Mouse (Mus musculus) ES-E14 (cell line): ENCODE measurements around the gene Orm3. TPM values are rescaled to one million over a fixed set of nuclear protein-coding genes. Genes with fewer than 3 reads are reported as not detected.
"Not testable (repeated sequence)": the region's sequence is repeated elsewhere in the genome, so short reads cannot be mapped to it uniquely, and the experiment has no call there.

Source experiments
- DNase-seq: peaks from one replicate; pipeline ENCODE4 v3.0.0-alpha.2; 2013; ENCODE audit warnings: low read depth, low spot score
- H3K27ac ChIP-seq: 2 replicates; pipeline ENCODE4 v1.5.1; 2012; ENCODE audit warnings: low read depth, mild to moderate bottlenecking, low read length, moderate library complexity, mixed read lengths; ENCODE audit not compliant: poor library complexity, insufficient read depth, severe bottlenecking
- H3K36me3 ChIP-seq: 2 replicates; pipeline ENCODE4 v1.6.1; 2012; ENCODE audit warnings: mild to moderate bottlenecking, low read length, moderate library complexity, mixed read lengths; ENCODE audit not compliant: control insufficient read depth, poor library complexity, insufficient read depth, severe bottlenecking
- H3K4me1 ChIP-seq, 2 experiments: fragments of 150-350 bp in 1 of 2; sonication (generic) in 1 of 2; 2 replicates each; pipeline ENCODE4 v1.6.1; 2012; ENCODE audit warnings: low read length in 2 of 2, mild to moderate bottlenecking in 1 of 2, mixed read lengths in 1 of 2; ENCODE audit not compliant: control insufficient read depth in 2 of 2, insufficient read depth in 2 of 2, poor library complexity in 1 of 2
- H3K4me3 ChIP-seq, 2 experiments: fragments of 150-350 bp in 1 of 2; sonication (generic) in 1 of 2; 2 replicates each; pipeline ENCODE4 v1.5.1; 2012; ENCODE audit warnings: low read length in 2 of 2, low read depth in 1 of 2, mild to moderate bottlenecking in 1 of 2, mixed read lengths in 1 of 2; ENCODE audit not compliant: insufficient read depth in 1 of 2, poor library complexity in 1 of 2, severe bottlenecking in 1 of 2
- H3K9ac ChIP-seq: 2 replicates; pipeline ENCODE4 v1.6.1; 2012; ENCODE audit warnings: low read depth, mild to moderate bottlenecking, low read length, mixed read lengths; ENCODE audit not compliant: poor library complexity, insufficient read depth, severe bottlenecking
- H3K9me3 ChIP-seq: fragments of 150-350 bp; sonication (generic); 2 replicates; pipeline ENCODE4 v1.6.1; 2012; ENCODE audit warnings: low read depth, mild to moderate bottlenecking, low read length; ENCODE audit not compliant: control insufficient read depth, insufficient read depth
- CHD2 ChIP-seq: IDR thresholded peaks from 2 replicates; pipeline ENCODE4 v1.6.1; 2014; ENCODE audit warnings: mild to moderate bottlenecking, low read depth, low read length, inconsistent platforms
- HCFC1 ChIP-seq: IDR thresholded peaks from 2 replicates; pipeline ENCODE4 v1.6.1; 2012; ENCODE audit warnings: low read length, inconsistent platforms, borderline replicate concordance; ENCODE audit not compliant: insufficient read depth
- MAFK ChIP-seq: IDR thresholded peaks from 2 replicates; pipeline ENCODE4 v1.6.1; 2014; ENCODE audit warnings: mild to moderate bottlenecking, low read depth, low read length, inconsistent platforms; ENCODE audit not compliant: insufficient read depth
- ZC3H11A ChIP-seq: IDR thresholded peaks from 2 replicates; pipeline ENCODE4 v1.6.1; 2012; ENCODE audit warnings: low read depth, mild to moderate bottlenecking, inconsistent platforms, low read length, borderline replicate concordance
- ZNF384 ChIP-seq: IDR thresholded peaks from 2 replicates; pipeline ENCODE4 v1.6.1; 2012; ENCODE audit warnings: low read depth, low read length, inconsistent platforms
- in situ Hi-C, 2 experiments: fragments of 600-800 bp; cut with MboI; formaldehyde crosslinking; loops; one replicate each; pipeline ENCODE4 v1.15.1; 2025; ENCODE audit warnings: low sequenced_read_pairs in 2 of 2, inconsistent platforms in 1 of 2; ENCODE audit not compliant: unreplicated experiment in 2 of 2
- total RNA-seq: library from RNA; depleted of rRNA; stranded (reverse); fragments of 300-350 nt; gene quantifications from 2 replicates; pipeline ENCODE4 v1.2.3, GENCODE M21; 2012

The Orm3 gene
- total RNA-seq, 1 experiment: not detected

DNA sequence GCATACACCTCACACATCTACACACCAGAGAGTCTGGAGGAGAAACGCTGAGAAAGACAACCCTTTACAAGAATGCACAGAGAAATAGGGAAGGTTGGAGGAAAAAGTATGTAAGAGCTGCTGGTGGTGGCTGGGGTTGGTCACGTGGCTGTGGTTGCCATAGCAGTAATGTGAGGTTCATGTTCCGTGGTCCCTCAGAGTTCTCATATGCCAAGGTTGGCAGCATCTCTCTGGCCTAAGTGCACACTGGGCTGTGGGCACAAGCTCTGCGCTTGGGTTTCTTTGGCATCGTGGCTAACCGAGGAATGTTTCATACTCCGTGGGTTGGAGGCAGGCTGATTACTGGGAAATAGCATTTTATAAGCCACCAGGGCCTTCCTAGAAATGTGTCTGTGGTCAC lies 44.5 kb upstream of the Orm3 start:
- H3K4me3 ChIP-seq: no peak overlapping the region
- no peaks in the 10 kb centered on the region for H3K9me3 ChIP-seq
- no peaks in the 10 kb centered on the region for H3K4me1 ChIP-seq
- TF ChIP-seq ZNF384 (no peak), MAFK (no peak), HCFC1 (no peak), CHD2 (no peak), ZC3H11A (no peak)
- H3K9ac ChIP-seq: no peak overlapping the region
- no peak overlapping the region for H3K27ac ChIP-seq
- DNase-seq: no peak
- in situ Hi-C loops: loop anchor here in 1 of 2 experiments (10.0 kb wide), 1 partner anchor 147 kb away; no protein-coding TSS in a partner anchor
- no peaks in the 10 kb centered on the region for H3K36me3 ChIP-seq

- H3K36me3 ChIP-seq: no peaks in the 10 kb centered on the region
- H3K27ac ChIP-seq: no peak overlapping the region
- H3K9me3 ChIP-seq: no peaks in the 10 kb centered on the region
- in situ Hi-C loops: loop anchor here in 1 of 2 experiments (10.0 kb wide), 1 partner anchor 149 kb away; no protein-coding TSS in a partner anchor
- no peaks in the 10 kb centered on the region for H3K4me1 ChIP-seq
- no peak for DNase-seq
- no peak overlapping the region for H3K4me3 ChIP-seq
- no peak overlapping the region for H3K9ac ChIP-seq
- TF ChIP-seq ZC3H11A (no peak), CHD2 (no peak), MAFK (no peak), ZNF384 (no peak), HCFC1 (no peak)
Measured at GRCm38 (mm10) chr4:63314063-63314462, 41.9 kb upstream of the Orm3 start.

GRCm38 (mm10) chr4:63316076-63316746 lies 39.8 kb upstream of the Orm3 start:
- in situ Hi-C loops: loop anchor here (5.0 to 10.0 kb wide), 2 partner anchors 151 to 159 kb away; no protein-coding TSS in a partner anchor
- no peaks in the 10 kb centered on the region for H3K9me3 ChIP-seq
- TF ChIP-seq ZNF384 (no peak), CHD2 (no peak), MAFK (0 out of 2 replicates have a peak, but pooled peaks have one; percentile 32)
- H3K4me1 ChIP-seq: no peaks in the 10 kb centered on the region
- H3K36me3 ChIP-seq: no peaks in the 10 kb centered on the region
- no peak for DNase-seq
- no peak overlapping the region for H3K4me3 ChIP-seq
- H3K27ac ChIP-seq: no peak overlapping the region
- H3K9ac ChIP-seq: no peak overlapping the region

DNA sequence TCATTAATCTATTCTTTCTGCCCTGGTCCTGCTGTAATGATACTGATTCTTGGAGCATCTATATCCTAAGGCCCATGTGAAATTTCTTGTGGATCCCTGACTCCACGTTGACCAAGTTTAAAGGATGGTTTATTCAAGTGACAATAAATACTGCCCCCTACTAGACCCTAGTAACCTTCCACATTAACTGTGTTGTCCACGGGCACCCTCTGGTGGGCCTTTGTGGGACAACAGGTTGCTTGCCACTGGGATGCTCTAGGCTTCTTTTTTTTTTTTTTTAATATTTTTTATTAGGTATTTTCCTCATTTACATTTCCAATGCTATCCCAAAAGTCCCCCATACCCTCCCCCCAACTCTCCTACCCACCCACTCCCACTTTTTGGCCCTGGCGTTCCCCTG lies 36.4 kb upstream of the Orm3 start:
- H3K4me3 ChIP-seq, DNase-seq, H3K36me3 ChIP-seq, H3K9ac ChIP-seq, H3K27ac ChIP-seq, H3K9me3 ChIP-seq, H3K4me1 ChIP-seq: not testable (repeated sequence)
- TF ChIP-seq ZNF384 (peak; percentile 66), ZC3H11A (peak; percentile 85)
- in situ Hi-C loops: loop anchor here (5.0 to 10.0 kb wide), 2 partner anchors 155 to 162 kb away; no protein-coding TSS in a partner anchor

GRCm38 (mm10) chr4:63323275-63323815 lies 32.6 kb upstream of the Orm3 start:
- no peak for TF ChIP-seq MAFK
- TF ChIP-seq HCFC1: no peak
- H3K4me1 ChIP-seq: no peaks in the 10 kb centered on the region
- no peaks in the 10 kb centered on the region for H3K36me3 ChIP-seq
- H3K9ac ChIP-seq: no peak overlapping the region
- no peak overlapping the region for H3K4me3 ChIP-seq
- no peak for DNase-seq
- no peak overlapping the region for H3K27ac ChIP-seq
- in situ Hi-C loops: no loop called here
- no peaks in the 10 kb centered on the region for H3K9me3 ChIP-seq
